Mouse (Mus musculus): ENCODE results near the gene Col23a1. TPM values are rescaled to one million over a fixed set of nuclear protein-coding genes. Genes with fewer than 3 reads are reported as not detected.

Gene Col23a1
- polyA plus RNA-seq, 1 experiment, result 5.3 TPM

DNA sequence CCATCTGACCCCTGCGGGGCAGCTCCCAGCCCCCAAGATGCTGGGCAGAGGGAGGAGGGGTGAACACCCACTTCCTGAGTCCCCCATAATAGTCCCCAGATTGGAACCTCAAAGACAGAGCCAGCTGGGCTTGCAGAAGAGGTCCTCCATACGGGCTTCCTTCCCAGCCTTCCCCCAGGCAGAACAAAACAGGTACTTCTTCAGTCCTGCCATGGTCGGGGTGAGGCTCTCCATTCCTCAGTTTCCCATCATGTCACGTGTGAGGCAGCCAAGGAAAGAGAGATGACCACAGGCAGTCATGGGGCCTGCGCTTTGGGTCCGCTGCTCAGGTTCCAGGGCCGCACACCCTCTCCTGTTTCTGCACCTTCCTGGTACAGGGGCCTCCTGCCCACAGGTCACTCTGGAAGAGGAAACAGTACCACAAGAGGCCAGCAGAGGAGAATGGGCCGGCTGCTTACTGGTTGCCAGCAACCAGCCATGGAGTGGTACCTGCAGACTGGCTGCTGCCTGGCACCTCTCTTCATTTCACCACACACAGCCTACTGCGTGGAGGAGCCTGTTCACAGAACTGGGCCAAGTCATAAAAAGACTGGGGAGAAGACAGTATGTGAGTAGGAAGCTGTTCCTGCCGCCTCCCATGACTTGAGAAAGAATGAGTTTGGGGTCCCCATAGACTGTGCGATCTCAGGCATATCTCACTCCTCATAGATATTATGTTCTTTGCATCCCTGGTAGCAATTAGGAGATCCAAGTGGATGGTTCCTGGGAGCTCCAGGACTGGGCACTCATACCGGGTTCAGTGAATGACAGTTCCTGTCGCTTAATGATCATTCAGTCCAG lies 249.4 kb downstream of the Col23a1 start:
- Histone ChIP-seq H3K27me3 (ENCODE audit: control insufficient read depth, insufficient read depth, low read length) (no peaks in the 10 kb centered on the region), H3K27ac (ENCODE audit: insufficient read depth, low read length) (no peak overlapping the region), H3K4me3 (replicated peaks; ENCODE audit: insufficient read depth, low read depth, low read length) (no peak overlapping the region), H3K4me1 (ENCODE audit: control insufficient read depth, insufficient read depth, low read length) (no peaks in the 10 kb centered on the region)
- TF ChIP-seq POLR2A (IDR thresholded peaks at IDR 0.05; ENCODE audit: borderline replicate concordance, insufficient read depth, low read length), result no peak
- TF ChIP-seq CTCF (IDR thresholded peaks at IDR 0.05; ENCODE audit: borderline replicate concordance, insufficient read depth, low read depth, low read length), result no peak
- DNase-seq, result peak in 1 of 2 experiments; percentile 8
- WGBS, result 63% methylated on average over 13 of the region's 13 CpGs

DNA sequence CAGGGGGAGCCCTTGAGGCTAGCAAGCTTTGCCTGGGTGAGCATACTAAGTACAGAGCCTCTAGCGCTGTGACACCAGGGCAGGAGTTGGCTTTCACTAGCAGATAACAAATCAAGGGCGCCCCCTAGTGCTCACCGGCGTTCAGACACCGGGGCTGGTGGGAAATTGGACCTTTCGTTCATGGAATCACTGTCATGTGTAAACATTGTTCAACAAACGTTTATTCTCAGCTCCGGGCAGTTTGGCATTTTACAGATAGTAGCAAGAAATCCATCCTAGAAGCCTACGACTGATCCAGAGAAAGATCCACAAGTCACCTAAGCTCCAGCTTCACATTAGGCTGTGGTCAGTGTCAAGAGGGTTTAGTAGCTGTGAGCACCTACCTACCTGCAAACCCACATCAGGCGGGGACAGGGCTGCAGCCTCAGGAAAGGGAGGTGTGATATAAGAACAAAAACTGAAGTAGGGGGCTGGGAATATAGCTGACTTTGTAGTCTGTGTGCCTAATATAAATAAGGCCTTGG lies 250.1 kb downstream of the Col23a1 start:
- no peaks in the 10 kb centered on the region for H3K4me1 ChIP-seq (ENCODE audit: control insufficient read depth, insufficient read depth, low read length)
- WGBS, result 13% methylated on average over 10 of the region's 10 CpGs
- peak; percentile 89 to 91 for DNase-seq
- TF ChIP-seq CTCF (IDR thresholded peaks at IDR 0.05; ENCODE audit: borderline replicate concordance, insufficient read depth, low read depth, low read length) (peak; percentile 87), POLR2A (IDR thresholded peaks at IDR 0.05; ENCODE audit: borderline replicate concordance, insufficient read depth, low read length) (no peak)
- no peaks in the 10 kb centered on the region for H3K27me3 ChIP-seq (ENCODE audit: control insufficient read depth, insufficient read depth, low read length)
- H3K4me3 ChIP-seq (replicated peaks; ENCODE audit: insufficient read depth, low read depth, low read length), result no peak overlapping the region
- no peak overlapping the region for H3K27ac ChIP-seq (ENCODE audit: insufficient read depth, low read length)

DNA sequence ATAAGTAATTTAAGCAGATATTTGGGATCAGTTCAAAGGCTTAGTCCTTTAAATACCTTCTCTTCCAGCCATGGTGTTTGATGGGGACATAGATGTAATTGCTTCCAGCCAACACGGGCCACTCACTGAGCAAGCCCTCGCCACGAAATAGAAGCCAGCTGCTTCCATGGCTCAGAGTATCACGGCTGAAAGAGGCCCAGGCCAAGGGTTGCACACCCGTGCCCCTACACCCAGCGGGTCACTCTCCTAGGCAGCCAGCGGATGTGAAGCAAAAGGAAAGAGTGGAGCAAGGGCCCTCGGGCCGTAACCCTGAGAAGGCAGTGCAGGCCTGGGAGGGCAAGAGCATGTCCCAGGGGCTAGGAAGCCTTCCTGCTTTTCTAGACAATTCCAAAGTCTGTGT lies 252.7 kb downstream of the Col23a1 start:
- TF ChIP-seq POLR2A (IDR thresholded peaks at IDR 0.05; ENCODE audit: borderline replicate concordance, insufficient read depth, low read length), result no peak
- no peak for TF ChIP-seq CTCF (IDR thresholded peaks at IDR 0.05; ENCODE audit: borderline replicate concordance, insufficient read depth, low read depth, low read length)
- 44% methylated on average over 9 of the region's 9 CpGs for WGBS
- H3K27ac ChIP-seq (ENCODE audit: insufficient read depth, low read length), result no peak overlapping the region
- no peaks in the 10 kb centered on the region for H3K4me1 ChIP-seq (ENCODE audit: control insufficient read depth, insufficient read depth, low read length)
- H3K27me3 ChIP-seq (ENCODE audit: control insufficient read depth, insufficient read depth, low read length), result no peaks in the 10 kb centered on the region
- H3K4me3 ChIP-seq (replicated peaks; ENCODE audit: insufficient read depth, low read depth, low read length), result no peak overlapping the region
- no peak for DNase-seq

DNA sequence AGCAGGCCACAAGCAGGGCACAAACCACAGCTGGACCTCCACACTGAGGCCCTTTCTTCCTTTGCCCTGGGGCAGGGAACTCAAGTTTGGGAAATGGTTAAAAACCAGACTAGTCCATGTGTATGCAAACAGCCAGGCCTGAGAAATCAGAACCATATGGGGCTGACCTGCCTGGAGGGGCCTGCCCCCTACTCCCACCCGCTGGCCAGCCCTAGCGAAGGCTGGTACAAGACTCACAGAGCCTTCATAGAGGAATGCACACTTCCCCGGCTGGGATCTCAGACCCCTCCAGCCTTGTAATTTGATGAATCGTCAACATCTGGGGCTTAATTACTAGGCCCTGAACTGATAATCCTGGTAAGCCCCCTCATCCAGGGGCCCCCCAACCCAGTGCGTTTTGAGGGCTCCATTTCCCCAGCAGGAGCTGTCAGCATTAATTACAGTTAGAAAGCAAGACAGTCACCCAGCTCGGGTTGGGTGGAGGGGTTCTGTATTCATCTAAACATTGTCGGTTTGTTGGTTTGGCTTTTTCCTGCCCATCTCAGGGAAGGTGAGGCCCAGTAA lies 253.8 kb downstream of the Col23a1 start:
- no peaks in the 10 kb centered on the region for H3K27me3 ChIP-seq (ENCODE audit: control insufficient read depth, insufficient read depth, low read length)
- WGBS, result 42% methylated on average over 7 of the region's 7 CpGs
- TF ChIP-seq POLR2A (IDR thresholded peaks at IDR 0.05; ENCODE audit: borderline replicate concordance, insufficient read depth, low read length), result no peak
- TF ChIP-seq CTCF (IDR thresholded peaks at IDR 0.05; ENCODE audit: borderline replicate concordance, insufficient read depth, low read depth, low read length), result no peak
- no peak for DNase-seq
- no peaks in the 10 kb centered on the region for H3K4me1 ChIP-seq (ENCODE audit: control insufficient read depth, insufficient read depth, low read length)
- H3K4me3 ChIP-seq (replicated peaks; ENCODE audit: insufficient read depth, low read depth, low read length), result no peak overlapping the region
- no peak overlapping the region for H3K27ac ChIP-seq (ENCODE audit: insufficient read depth, low read length)

DNA sequence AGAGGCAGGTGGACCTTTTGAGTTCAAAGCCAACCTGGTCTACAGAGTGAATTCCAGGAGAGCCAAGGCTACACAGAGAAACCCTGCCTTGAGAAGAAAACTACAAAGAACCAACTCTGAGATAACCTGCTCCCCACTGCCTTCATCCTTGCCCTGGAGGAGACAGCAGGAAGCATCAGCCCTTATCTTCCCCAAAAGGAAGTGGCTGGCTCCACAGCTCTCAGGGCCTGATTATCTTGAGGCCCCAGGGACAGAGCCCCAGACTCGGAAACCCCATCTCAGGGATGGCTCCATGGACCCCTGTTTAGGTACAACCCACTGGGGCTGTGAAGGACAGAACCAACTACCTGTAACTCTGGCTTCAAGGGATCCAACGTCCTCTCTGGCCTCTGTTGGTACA lies 254.7 kb downstream of the Col23a1 start:
- Histone ChIP-seq H3K4me3 (replicated peaks; ENCODE audit: insufficient read depth, low read depth, low read length) (no peak overlapping the region), H3K27ac (ENCODE audit: insufficient read depth, low read length) (no peak overlapping the region), H3K27me3 (ENCODE audit: control insufficient read depth, insufficient read depth, low read length) (no peaks in the 10 kb centered on the region), H3K4me1 (ENCODE audit: control insufficient read depth, insufficient read depth, low read length) (no peaks in the 10 kb centered on the region)
- TF ChIP-seq POLR2A (IDR thresholded peaks at IDR 0.05; ENCODE audit: borderline replicate concordance, insufficient read depth, low read length) (no peak), CTCF (IDR thresholded peaks at IDR 0.05; ENCODE audit: borderline replicate concordance, insufficient read depth, low read depth, low read length) (no peak)
- WGBS, result 70% methylated on average over 2 of the region's 2 CpGs
- DNase-seq, result no peak

DNA sequence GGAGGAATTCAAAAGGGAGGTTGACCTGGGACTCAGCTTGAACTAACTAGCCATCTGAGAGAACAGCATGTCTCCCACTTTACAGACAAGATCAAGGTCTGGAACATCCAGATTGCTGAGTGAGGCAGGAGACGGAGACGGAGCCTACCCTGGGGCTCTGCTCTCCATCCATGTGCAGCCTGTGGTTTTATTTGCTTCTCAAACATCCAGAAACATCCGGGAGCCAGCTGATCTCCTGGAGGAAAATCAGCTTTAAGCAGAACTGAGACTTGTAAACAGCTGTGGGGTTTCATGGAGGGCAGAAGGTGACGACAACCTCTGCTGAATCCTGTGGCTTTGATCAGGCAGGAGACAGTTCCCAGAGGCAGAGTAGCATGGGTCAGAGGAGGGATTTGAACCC lies 256.1 kb downstream of the Col23a1 start:
- DNase-seq, result no peak
- Histone ChIP-seq H3K4me3 (replicated peaks; ENCODE audit: insufficient read depth, low read depth, low read length) (no peak overlapping the region), H3K27ac (ENCODE audit: insufficient read depth, low read length) (no peak overlapping the region), H3K4me1 (ENCODE audit: control insufficient read depth, insufficient read depth, low read length) (no peaks in the 10 kb centered on the region; the same call in 1 of the 2 replicates), H3K27me3 (ENCODE audit: control insufficient read depth, insufficient read depth, low read length) (no peaks in the 10 kb centered on the region)
- WGBS, result 74% methylated on average over 4 of the region's 4 CpGs
- TF ChIP-seq POLR2A (IDR thresholded peaks at IDR 0.05; ENCODE audit: borderline replicate concordance, insufficient read depth, low read length) (no peak), CTCF (IDR thresholded peaks at IDR 0.05; ENCODE audit: borderline replicate concordance, insufficient read depth, low read depth, low read length) (no peak)

DNA sequence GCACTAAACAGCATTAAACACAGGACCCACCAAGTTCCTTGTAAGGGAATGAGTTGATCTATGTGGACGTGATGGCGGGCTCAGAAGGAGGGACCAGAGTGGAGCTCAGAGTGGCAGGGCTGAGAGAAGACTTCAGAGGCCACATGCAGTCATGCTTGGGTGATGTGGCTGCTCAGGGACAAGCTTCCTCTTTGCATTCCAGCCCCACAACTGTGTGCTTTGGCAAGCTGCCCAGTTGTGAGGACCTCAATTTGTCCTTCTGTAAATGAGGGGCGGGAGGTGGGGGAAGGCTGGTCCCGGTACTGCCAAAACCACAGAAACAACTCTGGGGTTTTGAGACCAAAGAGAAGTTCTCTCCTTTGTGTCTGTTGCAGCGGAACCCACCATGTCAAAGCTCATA lies 261.5 kb downstream of the Col23a1 start:
- WGBS, result 57% methylated on average over 5 of the region's 5 CpGs

More for the DNA sequence above, 261.5 kb downstream of the Col23a1 start:
- Histone ChIP-seq H3K4me3 (replicated peaks; ENCODE audit: insufficient read depth, low read depth, low read length) (no peak overlapping the region), H3K27ac (ENCODE audit: insufficient read depth, low read length) (no peak overlapping the region), H3K27me3 (ENCODE audit: control insufficient read depth, insufficient read depth, low read length) (no peaks in the 10 kb centered on the region), H3K4me1 (ENCODE audit: control insufficient read depth, insufficient read depth, low read length) (no peaks in the 10 kb centered on the region; the same call in 1 of the 2 replicates)
- no peak for DNase-seq
- TF ChIP-seq CTCF (IDR thresholded peaks at IDR 0.05; ENCODE audit: borderline replicate concordance, insufficient read depth, low read depth, low read length) (no peak), POLR2A (IDR thresholded peaks at IDR 0.05; ENCODE audit: borderline replicate concordance, insufficient read depth, low read length) (no peak)
